Mouse (Mus musculus): ENCODE results near the gene Samsn1. TPM values are rescaled to one million over a fixed set of nuclear protein-coding genes. Genes with fewer than 3 reads are reported as not detected.

Samsn1 gene
- polyA plus RNA-seq (2015; fragmentation: Nextera tagmentation; extraction: Ambion mirVana): 1.1 and 1.3 TPM in 2 replicates

DNA sequence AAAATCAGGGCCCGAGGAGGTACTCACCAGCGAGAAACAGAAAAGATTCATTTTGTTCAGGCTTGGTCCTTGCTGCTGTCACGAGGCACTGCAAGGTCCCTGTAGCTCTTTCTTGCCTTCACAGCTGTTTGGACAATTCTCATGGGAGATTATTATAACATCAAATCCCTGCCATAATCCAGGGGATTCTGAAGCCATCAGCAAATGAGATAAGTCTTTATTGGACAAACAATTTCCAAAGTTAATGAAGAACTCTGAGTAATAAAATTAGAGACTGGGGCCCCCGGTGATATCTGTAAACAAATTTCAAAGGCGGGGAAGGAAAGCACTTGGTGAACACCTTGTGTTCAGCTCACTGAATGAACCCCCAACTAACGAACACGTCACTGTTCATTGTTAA, at the start of gene Samsn1:
Gene Samsn1 (minus strand): TSS at position 101 of the 400 bp plus-strand sequence.
- Histone ChIP-seq H3K9ac (no peak within 1 kb of the TSS), H3K27me3 (replicated peaks) (no peaks in the 10 kb centered on the region), H3K36me3 (replicated peaks) (no peaks in the 10 kb centered on the region), H3K4me2 (no peak within 1 kb of the TSS), H3K27ac (no peak within 1 kb of the TSS), H3K4me3 (no peak within 1 kb of the TSS), H3K9me3 (no peaks in the 10 kb centered on the region), H3K4me1 (no peaks in the 10 kb centered on the region)
- ATAC-seq (replicated peaks): no peak
- 67% methylated on average over 7 of the region's 7 CpGs for WGBS

DNA sequence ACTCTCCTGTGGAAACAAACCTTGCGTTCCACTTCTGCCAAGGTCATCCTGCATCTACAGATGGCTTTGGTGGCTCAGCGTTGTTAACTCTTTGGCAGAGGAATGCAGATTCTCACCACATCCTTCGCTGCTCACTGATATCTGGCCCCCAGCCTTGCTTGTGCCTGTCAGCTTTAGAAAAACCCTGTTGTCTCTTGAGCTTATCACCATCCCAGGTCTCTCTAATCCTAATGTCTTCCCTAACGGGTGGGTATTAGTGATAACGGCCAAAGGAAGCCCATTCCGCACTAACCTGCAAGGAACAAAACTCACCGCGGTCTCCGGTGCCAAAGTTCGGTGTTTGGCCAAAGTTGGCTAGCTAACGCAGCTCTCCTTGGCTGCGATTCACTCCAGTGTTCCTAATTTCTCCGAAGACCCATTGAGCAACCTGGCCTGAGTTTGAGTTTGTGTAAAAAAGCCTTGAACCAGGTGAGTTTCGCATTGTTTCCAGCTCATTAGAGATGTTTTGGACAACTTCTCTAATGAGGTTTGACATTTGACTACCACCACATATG, 44.1 kb upstream of the Samsn1 start:
- Histone ChIP-seq H3K9me3 (no peaks in the 10 kb centered on the region), H3K9ac (no peak overlapping the region), H3K36me3 (replicated peaks) (no peaks in the 10 kb centered on the region), H3K4me2 (no peak overlapping the region), H3K27ac (no peak overlapping the region), H3K27me3 (replicated peaks) (no peaks in the 10 kb centered on the region), H3K4me1 (no peaks in the 10 kb centered on the region), H3K4me3 (no peak overlapping the region)
- WGBS: 95% methylated on average over 14 of the region's 14 CpGs
- ATAC-seq (replicated peaks): no peak

DNA sequence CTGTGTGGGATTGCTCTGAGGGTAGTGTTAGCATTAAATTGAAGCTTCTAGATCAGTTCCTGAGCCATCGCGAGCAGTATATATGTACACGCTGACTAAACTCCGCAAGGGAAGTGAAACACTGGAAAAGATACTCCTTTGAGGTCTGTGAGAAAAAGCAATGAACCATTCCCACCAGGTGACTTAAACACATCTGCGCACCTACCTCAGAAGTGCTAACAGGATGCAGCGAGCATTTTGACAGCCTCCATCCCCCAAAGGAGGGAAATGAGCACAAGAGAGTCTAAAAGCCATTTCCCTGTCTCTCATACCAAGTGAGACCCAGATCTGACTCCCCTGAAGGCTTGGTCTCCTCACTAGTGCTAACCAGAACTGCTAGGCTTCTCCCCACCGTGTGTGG, 32.9 kb upstream of the Samsn1 start:
- H3K4me2 ChIP-seq: no peak overlapping the region
- H3K9ac ChIP-seq: no peak overlapping the region
- ATAC-seq (replicated peaks): no peak
- H3K27ac ChIP-seq: no peak overlapping the region
- no peaks in the 10 kb centered on the region for H3K9me3 ChIP-seq
- 95% methylated on average over 7 of the region's 7 CpGs for WGBS
- H3K4me1 ChIP-seq: no peaks in the 10 kb centered on the region
- H3K27me3 ChIP-seq (replicated peaks): no peaks in the 10 kb centered on the region
- H3K36me3 ChIP-seq (replicated peaks): no peaks in the 10 kb centered on the region
- H3K4me3 ChIP-seq: no peak overlapping the region

DNA sequence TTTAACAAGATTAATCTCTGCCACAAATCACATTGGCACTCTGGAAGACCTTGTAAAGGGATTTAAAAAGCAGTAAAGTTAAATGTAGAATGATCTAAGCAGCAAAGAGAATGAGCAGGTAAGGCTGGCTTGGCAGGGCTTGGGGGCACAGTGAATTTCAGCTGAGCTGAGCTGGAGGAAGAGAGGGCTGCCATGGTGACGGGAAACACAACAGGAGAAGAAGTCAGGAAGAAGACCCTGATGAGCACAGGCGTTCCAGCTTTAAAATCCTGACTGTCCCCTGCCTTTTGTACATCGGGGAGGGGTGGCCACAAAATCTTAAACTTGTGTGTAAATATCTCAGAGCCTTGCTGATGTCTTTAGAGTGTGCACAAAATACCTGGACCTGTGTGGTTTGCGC, 32.0 kb upstream of the Samsn1 start:
- no peaks in the 10 kb centered on the region for H3K36me3 ChIP-seq (replicated peaks)
- no peak for ATAC-seq (replicated peaks)
- no peak overlapping the region for H3K9ac ChIP-seq
- no peaks in the 10 kb centered on the region for H3K9me3 ChIP-seq
- H3K27me3 ChIP-seq (replicated peaks): no peaks in the 10 kb centered on the region
- H3K4me3 ChIP-seq: no peak overlapping the region
- no peak overlapping the region for H3K27ac ChIP-seq
- no peaks in the 10 kb centered on the region for H3K4me1 ChIP-seq
- H3K4me2 ChIP-seq: no peak overlapping the region
- WGBS: 81% methylated on average over 4 of the region's 4 CpGs

DNA sequence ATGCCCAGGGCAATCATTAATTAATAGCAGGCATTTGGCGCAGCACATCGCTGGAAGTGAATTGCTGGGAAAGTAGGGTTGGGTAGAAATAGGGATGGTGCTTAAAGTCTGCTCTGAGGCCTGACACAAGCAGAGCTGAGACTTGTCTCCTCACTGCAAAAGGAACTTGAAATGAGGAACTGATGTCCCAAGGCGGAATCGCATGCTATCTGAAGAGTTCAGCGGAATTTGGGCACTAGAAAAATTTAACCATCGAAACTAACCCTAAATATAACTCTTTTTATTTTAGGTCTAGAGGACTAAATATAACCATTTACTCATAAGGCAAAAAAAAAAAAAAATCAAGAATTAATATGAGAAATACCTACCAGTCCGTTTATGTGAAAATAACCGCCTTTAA, 31.5 kb upstream of the Samsn1 start:
- WGBS: 91% methylated on average over 8 of the region's 8 CpGs
- Histone ChIP-seq H3K9ac (no peak overlapping the region), H3K4me1 (no peaks in the 10 kb centered on the region), H3K27me3 (replicated peaks) (no peaks in the 10 kb centered on the region), H3K9me3 (no peaks in the 10 kb centered on the region), H3K36me3 (replicated peaks) (no peaks in the 10 kb centered on the region), H3K4me3 (no peak overlapping the region), H3K27ac (no peak overlapping the region), H3K4me2 (no peak overlapping the region)
- ATAC-seq (replicated peaks): no peak

DNA sequence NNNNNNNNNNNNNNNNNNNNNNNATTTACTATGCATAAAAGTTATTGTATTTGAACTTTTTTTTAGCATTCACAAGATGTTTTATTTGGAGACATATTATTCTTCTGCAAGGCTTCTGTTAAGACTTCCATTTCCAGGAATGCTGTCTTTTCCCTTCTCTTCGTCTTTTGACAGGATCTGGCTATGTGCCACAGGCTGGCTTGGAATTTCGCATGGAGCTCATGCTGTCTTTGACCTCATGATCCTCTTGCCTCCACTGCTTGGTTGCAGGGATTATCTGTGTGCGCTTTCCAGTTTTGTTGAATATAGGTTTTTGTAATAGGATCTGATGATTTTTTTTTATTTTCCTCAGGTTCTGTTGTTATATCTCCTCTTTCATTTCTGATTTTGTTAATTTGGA, 25.0 kb upstream of the Samsn1 start:
- no peak for ATAC-seq (replicated peaks)
- H3K4me1 ChIP-seq: no peaks in the 10 kb centered on the region
- 63% methylated on average over 3 of the region's 3 CpGs for WGBS

DNA sequence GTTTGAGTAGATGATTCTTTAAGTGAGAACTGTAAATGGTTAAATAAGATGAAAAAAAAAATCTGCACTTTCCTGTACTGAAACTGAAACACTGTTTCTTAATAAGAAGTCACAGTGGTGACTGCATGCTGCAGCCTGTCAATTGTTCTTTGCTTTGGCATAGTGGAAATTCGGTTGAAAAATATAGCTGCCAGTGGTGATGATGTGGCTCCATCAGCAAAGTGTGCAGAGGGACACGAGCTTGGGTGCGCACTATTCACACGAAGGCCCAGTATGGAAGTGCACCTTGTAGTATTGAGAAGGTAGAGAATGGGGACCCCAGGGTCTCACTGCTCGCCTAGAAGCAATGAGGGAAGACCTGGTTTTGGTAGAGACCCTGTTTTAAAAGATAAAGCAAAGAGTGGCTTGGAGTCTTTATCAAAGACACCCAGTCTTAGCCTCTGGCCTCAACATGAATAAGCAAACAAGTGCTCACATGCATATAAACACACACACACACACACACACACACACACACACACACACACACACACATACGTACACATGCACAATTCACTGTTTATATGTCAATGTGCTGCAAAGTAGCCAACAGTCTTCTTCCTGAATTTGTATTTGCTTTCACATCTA, 18.4 kb upstream of the Samsn1 start:
- no peaks in the 10 kb centered on the region for H3K27me3 ChIP-seq (replicated peaks)
- no peaks in the 10 kb centered on the region for H3K4me1 ChIP-seq
- H3K4me3 ChIP-seq: no peak overlapping the region
- H3K4me2 ChIP-seq: no peak overlapping the region
- no peak overlapping the region for H3K9ac ChIP-seq
- ATAC-seq (replicated peaks): no peak
- WGBS: 84% methylated on average over 6 of the region's 6 CpGs
- H3K27ac ChIP-seq: no peak overlapping the region
- no peaks in the 10 kb centered on the region for H3K9me3 ChIP-seq
- H3K36me3 ChIP-seq (replicated peaks): no peaks in the 10 kb centered on the region

More for the DNA sequence above, 25.0 kb upstream of the Samsn1 start:
- Histone ChIP-seq H3K4me3 (no peak overlapping the region), H3K9ac (no peak overlapping the region), H3K4me2 (no peak overlapping the region), H3K36me3 (replicated peaks) (no peaks in the 10 kb centered on the region), H3K9me3 (no peaks in the 10 kb centered on the region), H3K27ac (no peak overlapping the region), H3K27me3 (replicated peaks) (no peaks in the 10 kb centered on the region)

DNA sequence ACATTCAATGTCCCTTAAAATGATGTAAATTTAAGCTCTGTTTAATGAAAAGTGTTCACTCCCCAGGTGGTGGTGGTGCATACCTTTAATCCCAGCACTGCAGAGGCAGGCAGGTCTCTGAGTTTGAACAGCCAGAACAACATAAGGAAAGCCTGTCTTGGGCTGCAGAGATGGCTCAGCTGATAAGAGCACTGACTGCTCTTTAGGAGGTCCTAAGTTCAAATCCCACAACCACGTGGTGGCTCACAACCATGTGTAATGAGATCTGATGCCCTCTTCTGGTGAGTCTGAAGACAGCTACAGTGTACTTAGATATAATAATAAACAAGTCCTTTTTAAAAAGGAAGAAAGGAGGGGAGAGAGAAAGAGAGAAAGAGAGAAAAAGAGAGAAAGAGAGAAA, 2.9 kb downstream of the Samsn1 start:
- no peak overlapping the region for H3K4me2 ChIP-seq
- no peaks in the 10 kb centered on the region for H3K36me3 ChIP-seq (replicated peaks)
- H3K4me1 ChIP-seq: no peaks in the 10 kb centered on the region
- H3K4me3 ChIP-seq: no peak overlapping the region
- H3K27me3 ChIP-seq (replicated peaks): no peaks in the 10 kb centered on the region
- 39% methylated on average over 1 of the region's 1 CpGs for WGBS
- no peaks in the 10 kb centered on the region for H3K9me3 ChIP-seq
- no peak overlapping the region for H3K9ac ChIP-seq
- no peak for ATAC-seq (replicated peaks)
- H3K27ac ChIP-seq: no peak overlapping the region

DNA sequence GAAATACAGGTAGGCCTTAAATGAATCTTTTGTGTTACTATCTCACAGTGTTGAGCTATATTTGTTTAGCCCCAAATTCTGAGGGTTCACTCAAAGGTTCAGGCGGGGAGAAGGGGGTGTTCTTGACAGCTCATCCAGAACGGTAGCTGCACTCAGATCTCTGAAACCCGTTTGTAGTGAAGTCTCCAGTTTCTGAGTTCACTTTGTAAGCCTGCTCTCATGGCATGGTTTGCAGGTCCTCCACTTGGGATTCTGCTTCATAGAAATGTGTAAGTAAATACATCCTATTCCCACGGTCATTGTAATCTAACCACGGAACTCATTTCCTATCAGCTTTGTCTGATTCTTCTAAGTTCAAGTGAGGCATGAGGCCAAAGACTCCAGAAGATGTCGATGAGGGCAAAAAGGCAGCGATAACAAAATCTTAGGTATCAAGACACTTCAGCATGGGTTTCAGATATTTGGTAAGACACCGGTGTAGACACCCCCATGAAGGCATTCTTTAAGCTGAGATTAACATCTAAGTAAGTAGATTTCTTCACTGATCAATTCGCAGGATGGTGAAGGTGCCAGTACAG, 18.2 kb downstream of the Samsn1 start:
- ATAC-seq (replicated peaks): no peak
- Histone ChIP-seq H3K27ac (no peak overlapping the region), H3K9me3 (no peaks in the 10 kb centered on the region), H3K4me2 (no peak overlapping the region), H3K9ac (no peak overlapping the region), H3K27me3 (replicated peaks) (no peaks in the 10 kb centered on the region), H3K4me3 (no peak overlapping the region), H3K4me1 (0 out of 2 replicates have a peak, but pooled peaks cover 3% of the 10 kb centered on the region), H3K36me3 (replicated peaks) (no peaks in the 10 kb centered on the region)
- WGBS: 88% methylated on average over 9 of the region's 9 CpGs

DNA sequence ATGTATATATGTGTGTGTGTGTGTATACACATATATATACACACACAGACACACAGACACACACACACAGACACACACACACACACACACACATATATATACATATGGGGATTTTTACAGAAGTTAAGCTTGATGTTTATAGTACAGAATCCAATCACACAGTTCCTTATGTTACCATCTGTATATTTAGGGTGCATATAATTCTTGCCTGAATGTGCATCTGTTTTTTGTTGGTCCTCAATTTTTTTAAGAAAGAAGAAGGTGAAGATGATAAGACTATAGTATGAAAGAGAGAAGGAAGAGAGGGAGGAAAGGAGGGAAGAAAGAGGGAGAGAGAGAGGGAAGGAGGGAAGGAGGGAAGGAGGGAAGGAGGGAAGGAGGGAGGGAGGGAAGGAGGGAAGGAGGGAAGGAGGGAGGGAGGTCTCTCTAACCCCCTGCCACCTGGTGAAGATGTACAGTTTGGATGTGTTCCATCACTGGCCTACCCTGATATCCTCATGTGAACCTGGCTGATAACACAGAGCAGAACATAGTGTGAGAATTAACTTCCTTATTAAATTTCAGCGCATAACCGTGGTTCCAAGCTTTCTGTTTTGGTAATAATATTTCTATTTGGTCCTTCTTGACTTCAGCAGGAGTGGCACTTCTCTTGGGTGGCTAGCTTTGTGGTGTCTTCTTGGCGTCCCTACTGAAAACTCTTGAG, 19.1 kb downstream of the Samsn1 start:
- H3K9me3 ChIP-seq: no peaks in the 10 kb centered on the region
- H3K4me1 ChIP-seq: 0 out of 2 replicates have a peak, but pooled peaks cover 3% of the 10 kb centered on the region
- H3K4me2 ChIP-seq: no peak overlapping the region
- WGBS: 98% methylated on average over 3 of the region's 3 CpGs
- ATAC-seq (replicated peaks): no peak
- H3K27me3 ChIP-seq (replicated peaks): no peaks in the 10 kb centered on the region
- no peak overlapping the region for H3K27ac ChIP-seq
- no peak overlapping the region for H3K9ac ChIP-seq
- no peaks in the 10 kb centered on the region for H3K36me3 ChIP-seq (replicated peaks)
- H3K4me3 ChIP-seq: no peak overlapping the region

DNA sequence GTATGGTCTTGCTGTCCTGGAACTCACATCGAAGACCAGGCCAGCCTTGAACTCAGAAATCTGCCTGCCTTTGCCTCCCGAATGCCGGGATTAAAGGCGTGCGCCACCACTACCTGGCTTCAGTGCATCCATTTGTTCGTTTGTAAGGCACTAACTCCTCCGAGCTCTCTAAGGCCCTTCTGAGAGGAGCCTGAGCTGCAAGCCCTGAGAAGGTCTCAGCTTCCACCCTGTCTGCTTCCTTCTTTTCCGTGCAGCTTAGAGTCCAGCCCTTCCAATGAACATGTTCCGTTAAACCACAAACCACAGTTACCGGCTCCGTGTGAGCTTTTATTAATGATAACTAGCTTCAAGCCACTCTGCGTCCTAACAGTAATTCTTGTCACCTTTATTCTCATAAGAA, 19.8 kb downstream of the Samsn1 start:
- no peak for ATAC-seq (replicated peaks)
- Histone ChIP-seq H3K27ac (no peak overlapping the region), H3K36me3 (replicated peaks) (no peaks in the 10 kb centered on the region), H3K4me1 (0 out of 2 replicates have a peak, but pooled peaks cover 3% of the 10 kb centered on the region), H3K4me2 (no peak overlapping the region), H3K9me3 (no peaks in the 10 kb centered on the region), H3K27me3 (replicated peaks) (no peaks in the 10 kb centered on the region), H3K4me3 (no peak overlapping the region), H3K9ac (no peak overlapping the region)
- WGBS: 88% methylated on average over 12 of the region's 12 CpGs

DNA sequence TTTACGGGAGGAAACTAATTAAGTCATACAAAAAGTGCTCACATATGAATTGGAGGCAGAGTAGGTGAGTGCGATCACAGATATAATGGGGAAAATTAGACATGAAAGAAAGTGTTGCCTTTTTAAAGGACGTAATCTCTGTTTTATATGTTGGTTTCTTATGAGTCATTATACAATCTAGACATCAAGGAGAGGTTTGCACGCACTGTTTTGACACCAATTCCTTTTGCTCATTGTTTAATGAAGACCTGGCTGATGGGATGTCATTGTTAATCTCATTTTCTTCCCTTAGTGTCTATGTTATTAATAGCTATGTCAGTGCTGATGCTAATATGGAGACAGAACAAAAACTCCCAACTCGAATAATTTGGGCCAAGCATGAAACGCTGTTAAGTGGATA, 20.3 kb downstream of the Samsn1 start:
- no peaks in the 10 kb centered on the region for H3K36me3 ChIP-seq (replicated peaks)
- H3K27me3 ChIP-seq (replicated peaks): no peaks in the 10 kb centered on the region
- 59% methylated on average over 6 of the region's 6 CpGs for WGBS
- no peak overlapping the region for H3K4me3 ChIP-seq
- ATAC-seq (replicated peaks): no peak
- H3K4me1 ChIP-seq: 0 out of 2 replicates have a peak, but pooled peaks cover 3% of the 10 kb centered on the region
- no peak overlapping the region for H3K4me2 ChIP-seq
- H3K9ac ChIP-seq: no peak overlapping the region
- no peak overlapping the region for H3K27ac ChIP-seq
- H3K9me3 ChIP-seq: no peaks in the 10 kb centered on the region
